Mouse (Mus musculus) mouse trophoblast stem cell (cell line): Measurements from ENCODE around the gene Washc2.
"Not testable (repeated sequence)": the region's sequence is repeated elsewhere in the genome, so short reads cannot be mapped to it uniquely, and the experiment has no call there.

Source experiments
- in situ Hi-C, 2 experiments: fragments of 300-500 bp; cut with MseI, MboI; formaldehyde crosslinking; loops; 2 replicates in 1 of 2; 3 replicates in 1 of 2; pipeline ENCODE4 v1.15.1; 2025

Gene Washc2

DNA sequence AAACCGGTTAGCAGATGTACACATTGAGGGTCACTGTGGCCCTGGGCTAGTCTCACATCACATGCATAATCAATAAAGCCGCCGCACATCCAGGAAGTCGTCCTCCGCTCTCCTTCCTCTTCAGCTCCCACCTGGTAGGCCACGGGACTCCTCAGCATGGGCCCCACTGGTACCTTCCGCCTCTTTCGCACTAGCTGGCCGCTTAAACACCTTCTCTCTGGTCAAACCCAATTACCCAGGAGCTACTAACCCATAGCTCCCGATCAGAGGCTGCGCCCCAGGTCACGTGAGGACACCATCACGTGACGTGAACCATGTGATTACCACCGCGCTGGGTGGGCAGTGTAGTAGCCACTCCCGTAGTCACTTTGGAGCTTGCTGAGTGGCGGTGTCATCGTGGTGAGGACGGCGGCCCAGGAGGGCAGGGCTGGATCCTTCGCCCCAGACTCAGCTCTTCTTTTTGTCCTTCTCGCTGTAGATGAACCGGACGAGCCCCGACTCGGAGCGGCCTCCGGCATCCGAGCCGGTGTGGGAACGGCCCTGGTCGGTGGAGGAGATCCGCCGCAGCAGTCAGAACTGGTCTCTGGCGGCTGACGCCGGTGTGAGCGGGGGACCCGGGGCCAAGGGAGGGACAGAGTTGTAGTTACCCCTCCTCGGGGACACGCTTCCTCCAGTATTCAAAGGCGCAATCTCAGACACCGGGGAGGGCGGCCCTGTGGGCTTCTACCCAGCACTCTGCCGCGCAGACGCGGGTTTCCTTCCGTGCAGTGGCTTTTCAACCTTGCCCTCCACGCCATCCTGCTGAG is at the start of gene Washc2:
TSS of gene Washc2 (plus strand) at position 310 of the 806 bp plus-strand sequence.
- in situ Hi-C loops, result no loop called here

DNA sequence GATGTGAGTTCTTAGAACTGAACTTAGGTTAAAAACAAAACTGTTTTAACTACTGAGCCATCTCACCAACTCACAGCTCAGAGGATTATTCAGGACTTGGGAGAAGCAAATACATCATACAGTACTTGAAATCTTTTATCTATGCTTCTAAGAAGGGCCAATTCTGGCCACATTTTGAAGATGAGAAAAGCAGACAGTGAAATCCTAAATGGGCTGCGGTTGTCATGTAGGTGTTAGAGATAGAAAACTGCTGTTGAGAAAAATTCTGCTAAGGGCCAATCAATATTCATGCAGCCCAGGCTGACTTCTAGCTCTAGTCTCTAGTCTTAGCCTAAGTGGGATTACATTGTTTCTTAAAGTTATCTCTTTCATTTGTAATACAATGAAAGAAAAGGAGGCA is 41.5 kb upstream of the Washc2 start:
- in situ Hi-C loops, result no loop called here

DNA sequence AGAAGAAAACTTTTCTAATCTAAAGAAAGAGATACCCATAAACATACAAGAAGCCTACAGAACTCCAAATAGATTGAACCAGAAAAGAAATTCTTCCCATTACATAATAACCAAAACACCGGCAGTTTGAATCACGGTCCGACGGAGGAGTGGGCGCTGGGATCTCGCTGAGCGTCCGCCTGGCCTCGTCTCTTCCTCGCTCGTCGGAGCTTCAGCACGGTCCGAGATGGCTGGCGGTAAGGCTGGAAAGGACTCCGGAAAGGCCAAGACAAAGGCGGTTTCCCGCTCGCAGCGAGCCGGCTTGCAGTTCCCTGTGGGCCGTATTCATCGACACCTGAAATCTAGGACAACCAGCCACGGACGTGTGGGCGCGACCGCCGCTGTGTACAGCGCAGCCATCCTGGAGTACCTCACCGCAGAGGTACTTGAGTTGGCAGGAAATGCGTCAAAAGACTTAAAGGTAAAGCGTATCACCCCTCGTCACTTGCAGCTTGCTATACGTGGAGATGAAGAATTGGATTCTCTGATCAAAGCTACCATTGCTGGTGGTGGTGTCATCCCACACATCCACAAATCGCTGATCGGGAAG is 34.2 kb upstream of the Washc2 start:
- in situ Hi-C loops, result not testable (repeated sequence)

DNA sequence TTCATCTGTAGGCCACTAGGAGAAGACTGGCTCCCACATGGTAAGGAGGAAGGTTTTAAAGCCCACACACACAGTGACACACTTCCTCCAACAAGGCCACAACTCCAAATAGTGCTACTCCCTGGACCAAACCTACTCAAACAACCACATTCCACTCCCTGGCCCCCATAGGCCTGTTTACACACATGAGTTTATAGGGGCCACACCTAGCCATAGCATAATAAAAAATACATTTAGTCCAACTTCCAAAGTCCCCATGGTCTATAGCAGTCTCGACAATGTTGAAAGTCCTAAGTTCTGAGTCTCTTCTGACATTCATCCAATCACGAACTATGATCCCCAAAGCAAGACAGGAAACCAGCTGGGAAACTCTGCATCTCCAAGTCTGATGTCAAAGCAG is 29.5 kb upstream of the Washc2 start:
- in situ Hi-C loops, result no loop called here

DNA sequence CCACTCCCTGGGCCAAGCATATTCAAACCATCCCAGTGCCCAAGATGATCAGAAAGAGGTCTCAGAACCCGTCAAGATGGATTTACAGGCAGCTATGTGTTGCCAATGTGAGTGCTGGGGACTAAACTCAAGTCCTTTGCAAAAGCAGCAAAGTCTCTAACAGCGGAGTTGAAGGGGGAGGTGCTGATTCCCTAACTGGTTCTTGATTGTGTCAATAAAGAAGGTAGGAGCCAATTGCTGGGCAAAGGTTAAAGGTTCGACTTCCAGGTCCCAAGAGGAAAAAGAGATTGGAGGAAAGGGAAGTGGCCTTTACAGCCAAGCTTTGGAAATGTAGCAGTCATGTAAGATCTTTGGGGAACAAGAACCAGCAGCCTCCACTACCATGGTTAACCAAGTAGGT is 27.1 kb upstream of the Washc2 start:
- in situ Hi-C loops, result no loop called here

DNA sequence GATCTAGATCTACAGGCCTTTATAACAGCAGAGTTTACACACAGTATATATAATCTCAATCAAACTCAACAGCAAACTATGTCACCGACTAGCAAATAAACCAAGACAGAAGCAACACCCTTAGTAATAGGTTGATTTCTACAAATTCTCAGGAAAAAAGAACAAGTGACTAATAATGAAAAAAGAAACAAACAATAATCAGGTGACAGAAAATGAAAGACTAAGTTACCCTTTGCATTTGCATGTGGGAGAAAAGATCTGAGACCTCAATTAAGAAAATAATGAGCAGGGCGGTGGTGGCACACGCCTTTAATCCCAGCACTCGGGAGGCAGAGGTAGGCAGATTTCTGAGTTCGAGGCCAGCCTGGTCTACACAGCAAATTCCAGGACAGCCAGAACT is 24.3 kb upstream of the Washc2 start:
- in situ Hi-C loops, result no loop called here

DNA sequence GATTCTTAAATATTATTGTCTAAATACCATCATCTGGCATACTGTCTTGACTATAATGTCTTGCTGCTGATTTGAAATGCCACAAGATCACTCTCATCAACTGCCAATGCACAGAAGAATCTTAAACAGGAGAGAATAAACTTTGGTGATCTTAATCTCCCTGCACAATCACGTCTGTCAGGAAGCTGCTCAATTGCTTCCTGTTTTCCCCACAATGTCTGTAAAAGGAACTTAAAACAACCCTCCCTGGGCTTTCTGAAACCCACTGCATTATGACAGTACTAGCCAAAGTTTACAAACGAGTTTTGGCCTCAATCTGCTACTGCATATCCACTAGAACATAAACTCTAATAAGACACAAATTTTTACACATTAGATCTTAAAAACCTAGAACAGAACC is 21.4 kb upstream of the Washc2 start:
- in situ Hi-C loops, result no loop called here

DNA sequence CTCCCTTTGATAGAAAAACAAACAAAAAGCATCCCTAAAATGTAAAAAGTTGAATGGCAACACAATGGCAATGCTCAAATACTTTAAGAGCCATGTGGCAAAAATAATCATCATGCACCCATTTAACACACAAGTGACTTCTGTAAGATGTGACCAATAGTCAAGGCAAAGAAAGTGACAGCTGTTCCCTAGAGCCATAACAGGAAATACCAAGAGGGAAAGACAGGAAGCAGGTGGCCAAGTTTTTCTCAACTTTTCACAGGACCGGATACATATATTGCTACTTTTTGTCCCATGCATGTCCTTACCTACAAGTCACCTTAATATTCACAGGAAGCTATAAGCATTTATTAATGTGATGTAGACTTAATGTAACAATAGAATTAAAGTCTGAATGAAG is 18.4 kb upstream of the Washc2 start:
- in situ Hi-C loops, result no loop called here

DNA sequence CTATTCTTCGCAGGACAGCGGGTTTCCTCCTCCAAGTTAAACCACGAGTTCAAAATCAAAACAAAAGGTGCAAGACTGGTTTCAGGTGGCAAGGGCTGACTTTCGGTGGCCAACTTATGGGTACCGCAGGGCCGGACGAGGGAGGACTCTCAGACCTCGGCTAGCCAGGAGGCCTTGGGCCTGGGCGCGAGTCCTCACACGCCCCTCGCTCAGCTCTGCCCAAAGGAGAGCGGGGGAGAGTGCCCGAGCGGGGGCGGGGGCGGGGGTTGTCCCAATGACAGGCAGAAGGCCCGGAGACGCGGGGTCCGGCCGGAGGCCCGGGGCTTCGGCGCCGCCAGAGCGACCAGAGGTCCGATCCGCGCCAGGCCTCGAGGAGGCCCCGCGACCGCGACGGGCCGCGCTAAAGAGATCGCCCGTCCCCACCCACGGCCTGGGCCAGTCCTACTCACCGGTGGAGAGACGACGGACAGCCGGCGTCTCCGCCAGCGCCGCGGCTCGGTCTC is 15.0 kb upstream of the Washc2 start:
- in situ Hi-C loops, result no loop called here

DNA sequence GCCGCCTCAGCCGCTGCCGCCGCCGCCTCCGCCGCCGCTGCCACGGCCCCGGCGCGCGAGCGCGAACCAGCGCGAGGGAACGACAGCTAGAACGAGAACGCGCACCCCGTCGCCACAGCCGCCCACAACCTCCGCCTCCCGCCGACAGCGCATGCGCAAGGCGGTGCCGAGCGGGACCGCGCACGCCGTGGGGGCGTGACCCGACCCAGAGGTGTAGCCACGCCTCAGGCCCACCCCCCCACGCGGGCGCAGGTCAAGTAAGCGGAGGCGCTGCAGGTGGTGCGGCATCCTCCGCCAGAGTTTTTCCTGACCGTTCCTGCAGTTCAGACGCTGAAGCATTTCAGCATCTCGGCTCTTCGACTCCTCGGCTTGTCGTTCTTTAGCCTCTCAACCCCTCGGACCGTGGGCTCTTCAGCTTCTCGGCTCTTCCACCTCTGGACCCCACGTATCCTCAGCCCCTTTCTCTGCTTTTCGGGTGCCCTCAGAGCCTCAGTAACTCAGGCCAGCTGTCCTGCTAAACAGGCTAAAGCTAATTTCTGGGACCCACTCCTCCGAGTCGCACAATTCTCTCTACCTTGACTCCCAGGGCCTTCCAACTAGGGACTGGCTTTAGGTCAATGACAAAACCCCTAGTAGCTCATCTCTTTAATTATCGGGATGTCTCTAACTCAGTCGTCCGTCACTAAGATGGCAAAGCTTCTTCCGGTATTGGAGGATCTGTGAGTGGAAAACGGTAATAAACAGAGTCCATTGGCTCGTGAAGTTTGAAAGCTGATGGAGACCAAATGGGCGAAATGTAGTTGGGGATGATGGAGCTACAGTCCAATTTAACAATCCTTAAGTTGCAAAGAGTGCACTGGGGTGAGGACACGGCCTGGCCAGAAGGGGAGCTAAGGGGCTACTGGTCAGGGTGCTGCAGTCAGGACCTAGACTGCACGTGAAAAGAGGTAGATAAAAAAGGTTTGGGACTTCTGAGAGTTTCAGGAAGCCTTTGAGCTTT is 14.1 kb upstream of the Washc2 start, which contains the start of gene Tmcc1:
TSS of gene Tmcc1 (minus strand) at position 93 of the 1,000 bp plus-strand sequence.
- in situ Hi-C loops, result no loop called here

DNA sequence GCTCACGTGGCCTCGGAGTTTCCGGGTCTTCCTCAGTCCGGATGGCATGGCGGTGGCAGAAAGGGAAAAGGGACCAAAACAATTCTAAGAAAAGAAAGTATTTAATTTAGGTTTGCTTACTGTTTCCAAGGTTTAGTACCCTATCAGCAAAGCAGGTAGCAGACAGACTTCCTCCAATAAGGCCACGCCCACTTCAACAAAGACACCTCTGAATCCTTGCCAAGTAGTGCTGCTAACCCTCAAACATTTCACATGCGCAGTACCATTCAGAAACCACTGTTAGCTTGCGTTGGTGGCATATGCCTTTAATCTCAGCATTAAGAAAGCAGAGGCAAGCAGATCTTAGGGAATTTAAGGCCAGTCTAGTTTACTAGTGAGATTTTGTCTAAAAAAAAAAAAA is 12.0 kb upstream of the Washc2 start:
- in situ Hi-C loops, result no loop called here

DNA sequence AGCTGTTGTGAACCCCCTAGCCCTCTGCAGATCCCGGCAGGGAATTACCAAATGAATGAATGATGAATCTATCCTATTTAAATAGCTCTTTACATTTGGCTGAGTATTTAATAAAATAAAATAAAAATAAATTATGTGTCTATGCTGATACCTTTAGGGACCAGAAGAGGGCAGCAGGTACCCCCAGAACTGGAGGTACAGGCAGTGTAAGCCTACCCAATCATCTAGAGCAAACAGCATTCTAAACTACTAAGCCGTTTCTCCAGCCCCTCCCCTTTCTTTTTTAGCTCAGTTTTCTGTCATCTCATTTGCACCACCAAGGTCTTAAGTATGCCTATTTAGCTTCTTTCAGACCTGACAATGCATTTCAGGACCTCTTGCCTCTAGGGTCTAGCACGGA is 9.7 kb upstream of the Washc2 start:
- in situ Hi-C loops, result no loop called here

DNA sequence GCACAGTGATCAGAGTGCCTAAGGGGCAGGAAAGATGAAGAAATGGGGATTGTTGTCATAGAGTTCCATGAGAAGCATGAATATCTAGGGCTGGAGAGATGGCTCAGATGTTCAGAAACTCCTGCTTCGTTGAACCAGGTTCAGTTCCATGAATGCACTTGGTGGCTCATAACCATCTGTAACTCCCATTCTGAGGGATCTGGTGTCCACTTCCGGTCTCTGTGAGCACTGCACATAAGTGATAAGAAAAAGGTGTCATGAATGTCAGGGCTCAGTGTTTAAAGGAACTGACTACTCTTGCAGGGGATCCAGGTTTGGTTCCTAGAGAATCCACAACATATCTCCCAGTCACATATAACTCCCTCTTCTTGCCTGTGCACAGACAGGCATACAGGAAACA is 8.2 kb upstream of the Washc2 start:
- in situ Hi-C loops, result no loop called here

DNA sequence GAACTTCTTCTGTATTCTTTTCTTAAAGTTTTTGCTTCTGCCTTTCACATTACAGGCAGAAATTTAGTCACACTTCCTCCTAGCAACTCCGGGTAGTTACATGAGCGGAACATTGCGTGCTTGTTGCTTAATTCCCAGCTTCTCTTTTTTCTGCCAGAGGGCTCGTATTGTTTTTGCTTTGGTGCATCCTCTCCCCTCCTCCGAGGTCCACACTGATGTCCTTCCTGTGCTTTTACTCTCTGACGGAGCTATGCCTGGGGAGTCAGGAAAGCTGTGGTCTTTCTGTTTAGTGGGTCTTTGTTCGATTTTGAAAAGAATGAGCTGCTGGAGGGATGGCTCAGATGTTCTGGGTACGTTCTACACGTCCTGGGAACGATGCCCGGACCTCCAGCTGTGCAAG is 19.9 kb downstream of the Washc2 start:
- in situ Hi-C loops, result no loop called here

DNA sequence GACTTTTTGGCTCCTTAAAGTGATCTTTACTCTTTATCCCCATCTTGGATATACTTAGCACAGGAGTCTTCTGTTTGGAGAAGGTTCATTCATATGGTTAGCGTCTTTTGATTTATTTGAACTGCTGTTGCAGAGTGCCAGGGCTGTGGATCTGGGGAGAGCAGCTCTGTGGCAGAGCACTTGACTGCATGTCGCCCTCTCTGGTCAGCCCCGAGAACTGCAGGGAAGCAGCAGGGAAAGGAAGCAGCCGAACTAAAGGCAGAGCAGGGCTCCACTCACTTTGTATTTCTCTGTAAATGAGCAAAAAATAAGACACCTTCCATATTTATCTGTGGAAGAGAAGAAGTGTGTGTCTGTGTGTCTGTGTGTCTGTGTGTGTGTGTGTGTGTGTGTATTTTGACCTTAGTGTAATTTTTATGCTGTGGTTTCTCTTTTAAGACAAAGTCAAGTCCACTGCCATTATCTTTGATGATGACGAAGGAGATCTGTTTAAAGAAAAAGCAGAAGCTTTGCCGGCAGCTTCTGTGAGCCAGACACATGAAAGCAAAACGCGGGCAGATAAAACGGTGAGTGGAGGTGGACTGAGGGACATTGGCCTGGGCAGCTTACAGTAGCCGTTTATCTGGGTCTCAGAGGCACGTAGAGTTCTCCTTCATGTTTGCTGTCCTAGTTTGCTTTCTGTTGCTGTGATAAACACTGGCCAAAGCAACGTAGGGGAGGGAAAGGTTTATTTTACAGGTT is 21.1 kb downstream of the Washc2 start:
- in situ Hi-C loops, result no loop called here

DNA sequence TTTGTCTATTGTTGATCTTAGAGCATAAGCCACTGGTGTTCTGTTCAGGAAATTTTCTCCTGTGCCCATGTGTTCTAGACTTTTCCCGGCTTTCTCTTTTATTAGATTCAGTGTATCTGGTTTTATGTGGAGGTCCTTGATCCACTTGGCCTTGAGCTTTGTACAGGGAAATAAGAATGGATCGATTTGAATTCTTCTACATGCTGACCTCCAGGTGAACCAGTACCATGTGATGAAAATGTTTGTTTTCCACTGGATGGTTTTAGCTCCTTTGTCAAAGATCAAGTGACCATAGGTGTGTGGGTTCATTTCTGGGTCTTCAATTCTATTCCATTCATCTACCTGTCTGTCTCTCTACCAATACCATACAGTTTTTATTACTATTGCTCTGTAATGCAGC is 27.0 kb downstream of the Washc2 start:
- in situ Hi-C loops, result not testable (repeated sequence)

DNA sequence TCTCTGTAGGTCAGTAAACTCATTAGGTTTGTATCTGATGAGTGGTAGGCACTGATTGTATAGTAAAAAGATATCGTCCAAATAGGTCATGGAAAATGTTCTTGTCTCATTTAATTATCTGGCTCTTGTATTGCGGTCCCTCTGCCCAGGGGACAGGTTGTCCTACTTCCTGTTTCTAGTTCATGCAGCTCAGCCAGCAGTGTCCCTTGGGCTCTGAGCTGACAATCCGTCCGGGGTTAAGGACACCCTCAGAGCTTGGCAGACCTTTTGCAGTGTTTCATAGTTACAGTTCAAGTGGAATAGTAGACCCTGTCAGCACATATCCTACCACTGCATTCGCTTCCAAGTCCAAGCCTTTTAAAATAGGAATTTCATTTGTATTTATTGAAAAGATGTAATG is 27.5 kb downstream of the Washc2 start:
- in situ Hi-C loops, result no loop called here

DNA sequence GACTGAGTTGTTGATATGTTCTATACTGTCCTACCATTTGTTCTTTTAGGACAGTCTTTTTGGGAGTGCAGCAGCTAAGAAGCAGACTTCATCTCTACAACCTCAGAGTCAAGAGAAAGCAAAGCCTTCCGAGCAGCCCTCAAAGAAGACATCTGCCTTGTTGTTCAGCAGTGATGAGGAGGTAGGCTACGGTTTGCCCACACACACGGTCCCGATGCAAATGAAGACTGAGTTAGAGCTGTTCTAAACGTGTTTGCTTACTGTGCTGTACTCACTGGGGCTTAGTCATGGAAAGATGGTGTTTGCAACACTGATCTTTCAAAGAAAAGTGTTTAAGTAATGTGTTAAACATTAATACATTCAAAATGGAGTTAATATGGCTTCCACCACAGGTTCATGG is 30.2 kb downstream of the Washc2 start:
- in situ Hi-C loops, result no loop called here

DNA sequence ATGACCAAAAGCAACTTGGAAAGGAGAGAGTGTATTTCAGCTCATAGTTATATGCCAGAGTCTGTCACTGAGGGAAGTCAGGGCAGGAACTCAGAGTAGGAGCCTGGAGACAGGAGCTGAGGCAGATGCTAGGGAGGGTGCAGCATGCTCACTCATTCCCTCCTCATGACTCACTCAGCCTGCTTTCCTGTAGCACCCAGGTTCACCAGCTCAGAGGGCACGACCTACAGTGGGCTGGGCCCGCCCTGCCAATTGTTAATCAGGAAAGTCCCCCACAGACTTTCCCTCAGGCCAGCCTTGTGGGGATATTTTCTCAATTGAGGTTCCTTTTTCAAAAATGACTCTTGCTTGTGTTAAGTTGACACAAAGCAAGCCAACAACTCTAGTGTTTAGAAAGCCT is 32.5 kb downstream of the Washc2 start:
- in situ Hi-C loops, result no loop called here

DNA sequence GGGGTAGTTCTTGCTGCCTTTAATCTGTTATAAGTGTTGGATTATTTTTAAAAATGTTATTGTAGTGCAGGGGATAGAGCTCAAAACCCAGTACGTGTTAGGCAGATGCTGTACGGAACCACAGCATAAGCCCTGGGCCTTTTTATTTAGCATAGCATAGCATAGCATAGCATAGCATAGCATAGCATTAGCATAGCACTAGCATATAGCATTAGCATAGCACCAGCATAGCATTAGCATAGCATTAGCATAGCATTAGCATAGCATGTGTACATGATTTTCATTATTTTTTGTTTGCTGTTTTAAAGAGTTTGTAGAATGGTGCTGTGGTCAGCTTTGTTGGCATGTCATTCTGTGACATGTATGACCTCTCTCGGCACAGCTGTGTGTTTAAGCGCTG is 51.8 kb downstream of the Washc2 start:
- in situ Hi-C loops, result no loop called here

DNA sequence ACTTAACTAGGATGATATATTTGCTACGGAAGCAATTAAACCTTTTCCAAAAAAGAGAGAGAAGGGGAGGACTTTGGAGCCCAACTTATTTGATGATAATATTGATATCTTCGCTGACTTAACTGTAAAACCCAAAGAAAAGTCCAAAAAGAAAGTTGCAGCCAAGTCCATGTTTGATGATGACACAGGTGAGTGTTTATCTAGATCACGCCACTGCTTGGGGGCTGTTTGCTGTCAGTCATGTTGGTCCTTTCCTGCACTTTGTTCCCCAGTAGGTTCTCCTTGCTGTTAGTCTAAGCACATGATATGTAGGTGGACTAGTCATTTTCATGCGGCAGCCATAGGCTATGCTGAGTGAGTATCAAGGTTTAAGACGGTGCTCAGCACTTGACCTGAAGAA is 52.6 kb downstream of the Washc2 start:
- in situ Hi-C loops, result no loop called here
